Mouse (Mus musculus) CH12.LX (cell line): Measurements from ENCODE around the gene Gm20518. TPM values are rescaled to one million over a fixed set of nuclear protein-coding genes. Genes with fewer than 3 reads are reported as not detected.

ENCODE experiments used
- DNase-seq: peaks from one replicate; pipeline ENCODE4 v3.0.0-alpha.2; 2013; ENCODE audit errors: extremely low read depth
- H3K27ac ChIP-seq: 2 replicates; pipeline ENCODE4 v1.5.1; 2012; ENCODE audit warnings: low read depth, mild to moderate bottlenecking, control low read depth, moderate library complexity; ENCODE audit not compliant: insufficient read depth
- H3K27me3 ChIP-seq: replicated peaks from 2 replicates; pipeline ENCODE3; 2012; ENCODE audit warnings: inconsistent platforms
- H3K36me3 ChIP-seq, 2 experiments: replicated peaks in 1 of 2; 2 replicates each; pipeline versions ENCODE3 to v1.6.1; 2012; ENCODE audit warnings: inconsistent platforms in 1 of 2, low read length in 1 of 2, mild to moderate bottlenecking in 1 of 2, mixed read lengths in 1 of 2, moderate library complexity in 1 of 2; ENCODE audit not compliant: control insufficient read depth in 1 of 2, insufficient read depth in 1 of 2
- H3K4me1 ChIP-seq, 2 experiments: 2 replicates each; pipeline ENCODE4 v1.6.1; 2012; ENCODE audit warnings: inconsistent platforms in 1 of 2, moderate library complexity in 1 of 2; ENCODE audit not compliant: insufficient read depth in 2 of 2, control insufficient read depth in 1 of 2
- H3K4me2 ChIP-seq: 2 replicates; pipeline ENCODE4 v1.6.1; 2012; ENCODE audit warnings: low read depth, mild to moderate bottlenecking, control low read depth; ENCODE audit not compliant: poor library complexity, insufficient read depth, severe bottlenecking
- H3K4me3 ChIP-seq, 3 experiments: fragments of 150-350 bp in 1 of 3; sonication (generic) in 1 of 3; replicated peaks in 1 of 3; 2 replicates each; pipeline versions ENCODE3 to v1.5.1; 2011 to 2012; ENCODE audit warnings: low read depth in 2 of 3, low read length in 2 of 3, mild to moderate bottlenecking in 2 of 3, moderate library complexity in 2 of 3, control low read depth in 1 of 3, improper control_type of control experiment in 1 of 3, inconsistent platforms in 1 of 3, mixed read lengths in 1 of 3; ENCODE audit not compliant: poor library complexity in 1 of 3
- H3K79me2 ChIP-seq: replicated peaks from 2 replicates; pipeline ENCODE4 v1.6.1; 2012; ENCODE audit warnings: mild to moderate bottlenecking, moderate library complexity; ENCODE audit not compliant: control insufficient read depth, poor library complexity, insufficient read depth, severe bottlenecking; ENCODE audit errors: extremely low read depth
- H3K9ac ChIP-seq: 2 replicates; pipeline ENCODE4 v1.6.1; 2012; ENCODE audit warnings: low read depth, mild to moderate bottlenecking, control low read depth, moderate library complexity; ENCODE audit not compliant: insufficient read depth
- H3K9me3 ChIP-seq: replicated peaks from 2 replicates; pipeline ENCODE3; 2012; ENCODE audit warnings: low read length, inconsistent platforms, mixed read lengths
- CHD2 ChIP-seq: IDR thresholded peaks from 2 replicates; pipeline ENCODE4 v1.6.1; 2011; ENCODE audit warnings: low read length, improper control_type of control experiment
- CTCF ChIP-seq, 2 experiments: IDR thresholded peaks in 1 of 2; conservative IDR thresholded peaks in 1 of 2; 2 replicates each; pipeline ENCODE4 v1.5.1; 2011 to 2012; ENCODE audit warnings: low read depth in 2 of 2, low read length in 2 of 2, improper control_type of control experiment in 1 of 2, inconsistent platforms in 1 of 2, mild to moderate bottlenecking in 1 of 2, moderate library complexity in 1 of 2
- E2F4 ChIP-seq: IDR thresholded peaks from 2 replicates; pipeline ENCODE4 v1.6.1; 2011; ENCODE audit warnings: low read depth, low read length, improper control_type of control experiment; ENCODE audit not compliant: insufficient replicate concordance
- ELF1 ChIP-seq: IDR thresholded peaks from 2 replicates; pipeline ENCODE4 v1.6.1; 2014; ENCODE audit warnings: low read depth, mild to moderate bottlenecking, inconsistent platforms, low read length, improper control_type of control experiment
- GABPA ChIP-seq: IDR thresholded peaks from 2 replicates; pipeline ENCODE4 v1.6.1; 2012; ENCODE audit warnings: low read depth, low read length, improper control_type of control experiment, inconsistent platforms; ENCODE audit not compliant: insufficient replicate concordance
- KAT2A ChIP-seq: IDR thresholded peaks from 2 replicates; pipeline ENCODE4 v1.6.1; 2012; ENCODE audit warnings: low read length, improper control_type of control experiment, inconsistent platforms; ENCODE audit not compliant: insufficient replicate concordance
- MAFK ChIP-seq: IDR thresholded peaks from 2 replicates; pipeline ENCODE4 v1.6.1; 2011; ENCODE audit warnings: low read length, improper control_type of control experiment; ENCODE audit not compliant: insufficient replicate concordance
- MAX ChIP-seq: IDR thresholded peaks from 2 replicates; pipeline ENCODE4 v1.6.1; 2011; ENCODE audit warnings: low read length, improper control_type of control experiment
- MXI1 ChIP-seq: IDR thresholded peaks from 2 replicates; pipeline ENCODE4 v1.6.1; 2011; ENCODE audit warnings: mild to moderate bottlenecking, low read depth, low read length, improper control_type of control experiment
- MYC ChIP-seq: IDR thresholded peaks from 2 replicates; pipeline ENCODE4 v1.6.1; 2011; ENCODE audit warnings: low read depth, mild to moderate bottlenecking, improper control_type of control experiment, low read length
- NRF1 ChIP-seq: IDR thresholded peaks from 2 replicates; pipeline ENCODE4 v1.6.1; 2014; ENCODE audit warnings: low read depth, mild to moderate bottlenecking, inconsistent platforms, low read length, improper control_type of control experiment, moderate library complexity
- RAD21 ChIP-seq: IDR thresholded peaks from 2 replicates; pipeline ENCODE4 v1.6.1; 2011; ENCODE audit warnings: low read depth, mild to moderate bottlenecking, low read length, improper control_type of control experiment, moderate library complexity
- RCOR1 ChIP-seq: conservative IDR thresholded peaks from 2 replicates; pipeline ENCODE4 v1.6.1; 2012; ENCODE audit warnings: low read depth, mild to moderate bottlenecking, inconsistent platforms, low read length, improper control_type of control experiment
- SIN3A ChIP-seq: IDR thresholded peaks from 2 replicates; pipeline ENCODE4 v1.6.1; 2012; ENCODE audit warnings: low read length, improper control_type of control experiment, inconsistent platforms
- TBP ChIP-seq: conservative IDR thresholded peaks from 2 replicates; pipeline ENCODE4 v1.6.1; 2011; ENCODE audit warnings: low read depth, low read length, improper control_type of control experiment
- TCF12 ChIP-seq: IDR thresholded peaks from 2 replicates; pipeline ENCODE4 v1.6.1; 2014; ENCODE audit warnings: low read depth, mild to moderate bottlenecking, inconsistent platforms, low read length, improper control_type of control experiment
- UBTF ChIP-seq: IDR thresholded peaks from 2 replicates; pipeline ENCODE4 v1.6.1; 2012; ENCODE audit warnings: low read depth, mild to moderate bottlenecking, inconsistent platforms, low read length, improper control_type of control experiment, moderate library complexity
- USF1 ChIP-seq: IDR thresholded peaks from 2 replicates; pipeline ENCODE4 v1.6.1; 2014; ENCODE audit warnings: low read depth, mild to moderate bottlenecking, inconsistent platforms, low read length, improper control_type of control experiment
- ZMIZ1 ChIP-seq: IDR thresholded peaks from 2 replicates; pipeline ENCODE4 v1.6.1; 2012; ENCODE audit warnings: low read depth, mild to moderate bottlenecking, inconsistent platforms, low read length, improper control_type of control experiment
- dilution Hi-C: fragments of 300-500 bp; cut with MboI; formaldehyde crosslinking; loops from 2 replicates; pipeline ENCODE4 v1.14.3; 2020; ENCODE audit warnings: low sequenced_read_pairs; ENCODE audit not compliant: extremely low pct_unique_long_range_greater_than_20kb, extremely low pct_ligation_motif_present
- in situ Hi-C: fragments of 300-500 bp; cut with MboI; formaldehyde crosslinking; loops from 3 replicates; pipeline ENCODE4 v1.14.3; 2019; ENCODE audit warnings: low sequenced_read_pairs, low pct_ligation_motif_present, low pct_unique_long_range_greater_than_20kb, mixed read lengths
- polyA plus RNA-seq: library from polyadenylated mRNA; unstranded; fragments of >175 nt; gene quantifications from 2 replicates; pipeline ENCODE4 v1.2.1, GENCODE M21; 2012; ENCODE audit warnings: low read depth; ENCODE audit not compliant: insufficient read length
- total RNA-seq, 2 experiments: library from RNA; depleted of rRNA; stranded (reverse); fragments of 300-350 nt in 1 of 2; fragments of >200 nt in 1 of 2; gene quantifications; 2 replicates each; pipeline ENCODE4 v1.2.3; 2012 to 2014

The Gm20518 gene
- total and polyA plus RNA-seq, 3 experiments: 0.16 to 0.91 (median 0.21) TPM

GRCm38 (mm10) chr16:17920586-17920985 lies 29.1 kb upstream of the Gm20518 start:
- TF ChIP-seq CTCF (conservative IDR thresholded peaks at IDR 0.05 in 1 of 2, IDR thresholded peaks at IDR 0.05 in 1 of 2; ENCODE audit: low read depth in 2 of 2, low read length in 2 of 2) (no peak), SIN3A (no peak), NRF1 (no peak), E2F4 (no peak), USF1 (no peak), ZMIZ1 (no peak), KAT2A (no peak), ELF1 (no peak), GABPA (no peak), MYC (no peak), MAX (no peak), RAD21 (no peak), CHD2 (no peak), MAFK (no peak)
- in situ Hi-C loops: no loop called here
- DNase-seq: no peak

GRCm38 (mm10) chr16:17914307-17915249 lies 23.1 kb upstream of the Gm20518 start, which contains the start of gene Gsc2:
TSS of gene Gsc2 (minus strand) at chr16:17915059.
- Histone ChIP-seq H3K27ac (no peak within 1 kb of the TSS), H3K4me3 (no peak within 1 kb of the TSS), H3K9me3 (peaks cover 12% of the 10 kb centered on the region), H3K4me2 (no peak within 1 kb of the TSS), H3K36me3 (peaks cover 0 to 5% of the 10 kb centered on the region in 2 experiments), H3K79me2 (peaks cover 14% of the 10 kb centered on the region), H3K27me3 (peaks cover 45% of the 10 kb centered on the region), H3K9ac (no peak within 1 kb of the TSS), H3K4me1 (peaks cover 4 to 9% of the 10 kb centered on the region in 2 experiments; a peak in 3 of 4 replicates)
- dilution Hi-C loops (no loop called here), in situ Hi-C loops (loop anchor here (5.0 kb wide), 2 partner anchors 73 to 123 kb away; no protein-coding TSS in a partner anchor)
- DNase-seq: no peak
- TF ChIP-seq UBTF: no peak
- TF ChIP-seq TBP: no peak
- no peak for TF ChIP-seq TCF12
- no peak for TF ChIP-seq ELF1
- TF ChIP-seq RAD21: no peak
- no peak for TF ChIP-seq ZMIZ1
- TF ChIP-seq MXI1: no peak
- TF ChIP-seq RCOR1: no peak
- no peak for TF ChIP-seq USF1

More at GRCm38 (mm10) chr16:17920586-17920985, 29.1 kb upstream of the Gm20518 start:
- peaks cover 5% of the 10 kb centered on the region; the same call in 1 of the 2 replicates for H3K79me2 ChIP-seq
- H3K27me3 ChIP-seq: peaks cover 31% of the 10 kb centered on the region
- H3K4me3 ChIP-seq: no peak overlapping the region
- H3K9me3 ChIP-seq: peaks cover 4% of the 10 kb centered on the region
- H3K9ac ChIP-seq: no peak overlapping the region
- dilution Hi-C loops: no loop called here
- peaks cover 6 to 27% of the 10 kb centered on the region in 2 experiments; a peak in 3 of 4 replicates for H3K4me1 ChIP-seq
- H3K4me2 ChIP-seq: no peak overlapping the region
- peaks cover 11 to 25% of the 10 kb centered on the region in 2 experiments for H3K36me3 ChIP-seq
- no peak overlapping the region for H3K27ac ChIP-seq
